Mouse (Mus musculus) neural tube, embryonic 12.5 days (tissue): ENCODE results near the gene Gli2. TPM values are rescaled to one million over a fixed set of nuclear protein-coding genes. Genes with fewer than 3 reads are reported as not detected.

Source experiments
- ATAC-seq: fragments of 200-750 bp; cut with Nextera tagmentation; 2 replicates; pipeline ENCODE4 v1.8.0; 2017; ENCODE audit warnings: low read depth, mild to moderate bottlenecking, moderate TSS enrichment, moderate library complexity; ENCODE audit not compliant: low FRiP score
- H3K27ac ChIP-seq: fragments of 300-500 bp; sonication (generic); 2 replicates; pipeline ENCODE4 v1.5.1; 2016
- H3K27me3 ChIP-seq: fragments of 300-500 bp; sonication (generic); replicated peaks from 2 replicates; pipeline ENCODE4 v1.6.1; 2016; ENCODE audit warnings: mild to moderate bottlenecking
- H3K36me3 ChIP-seq: fragments of 300-500 bp; sonication (generic); 2 replicates; pipeline ENCODE4 v1.6.1; 2016; ENCODE audit warnings: mild to moderate bottlenecking
- H3K4me1 ChIP-seq: fragments of 300-500 bp; sonication (generic); 2 replicates; pipeline ENCODE4 v1.6.1; 2016
- H3K4me2 ChIP-seq: fragments of 300-500 bp; sonication (generic); replicated peaks from 2 replicates; pipeline ENCODE4 v1.6.1; 2016; ENCODE audit warnings: mild to moderate bottlenecking
- H3K4me3 ChIP-seq: fragments of 300-500 bp; sonication (generic); 2 replicates; pipeline ENCODE4 v1.5.1; 2016
- H3K9ac ChIP-seq: fragments of 300-500 bp; sonication (generic); 2 replicates; pipeline ENCODE4 v1.6.1; 2016; ENCODE audit warnings: mild to moderate bottlenecking
- H3K9me3 ChIP-seq: fragments of 300-500 bp; sonication (generic); 2 replicates; pipeline ENCODE4 v1.6.1; 2016; ENCODE audit warnings: mild to moderate bottlenecking
- WGBS: fragments of 180-500 bp; shearing (Covaris S2); methylation state at CpG from one replicate; pipeline ENCODE4 v1.1.7; 2016; 5-methylcytosine and 5-hydroxymethylcytosine counted together
- polyA plus RNA-seq: library from polyadenylated mRNA; unstranded; fragments of >200 nt; fragmentation: Nextera tagmentation; extraction: Ambion mirVana; gene quantifications from 2 replicates; pipeline ENCODE4 v1.2.1, GENCODE M21; 2016

The Gli2 gene
- polyA plus RNA-seq, 1 experiment from 2014 or later: 6.6 TPM

DNA sequence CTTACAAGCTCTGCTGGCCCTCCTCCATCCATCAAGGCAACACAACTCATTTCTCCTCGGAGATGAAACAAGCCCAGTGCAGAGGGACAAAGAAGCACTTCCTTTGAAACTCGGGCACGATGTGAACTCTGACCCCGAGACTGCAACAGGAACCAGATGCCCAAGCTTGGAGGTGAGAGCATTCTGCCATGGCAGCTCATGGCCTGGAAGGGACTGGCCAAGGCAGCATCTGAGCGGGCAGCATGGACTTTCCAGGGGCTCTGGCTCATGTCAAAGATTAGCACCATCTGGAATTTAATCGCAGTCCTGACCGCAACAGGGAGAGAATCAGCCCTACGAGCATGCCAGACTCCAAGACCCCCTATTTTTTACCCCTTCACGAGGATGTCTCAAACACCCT lies 148.5 kb downstream of the Gli2 start:
- ATAC-seq: no peak
- WGBS: 38% methylated on average over 9 of the region's 9 CpGs
- no peak overlapping the region for H3K4me3 ChIP-seq

DNA sequence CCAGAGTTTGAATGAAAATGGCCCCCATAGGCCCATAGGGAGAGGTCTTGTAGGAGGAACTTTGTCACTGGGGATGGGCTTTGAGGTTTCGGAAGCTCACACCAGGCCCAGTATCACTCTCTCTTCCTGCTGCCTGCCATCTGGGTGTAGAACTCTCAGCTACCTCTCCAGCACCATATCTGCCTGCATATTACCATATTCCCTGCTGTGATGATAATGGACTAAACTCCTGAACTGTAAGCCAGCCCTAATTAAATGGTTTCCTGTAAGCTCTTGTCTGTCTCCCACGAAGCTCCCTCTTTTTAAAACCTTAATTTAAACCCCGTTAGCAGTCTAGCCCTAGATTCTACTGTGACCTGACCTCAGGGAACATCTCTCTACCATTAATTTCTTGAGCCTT lies 149.0 kb downstream of the Gli2 start:
- peaks cover 50% of the 10 kb centered on the region for H3K4me1 ChIP-seq

More for the DNA sequence above, 148.5 kb downstream of the Gli2 start:
- no peak overlapping the region for H3K9ac ChIP-seq
- H3K4me1 ChIP-seq: peaks cover 52% of the 10 kb centered on the region
- no peaks in the 10 kb centered on the region for H3K9me3 ChIP-seq
- H3K4me2 ChIP-seq: no peak overlapping the region
- no peak overlapping the region for H3K27ac ChIP-seq
- H3K27me3 ChIP-seq: no peaks in the 10 kb centered on the region
- no peaks in the 10 kb centered on the region for H3K36me3 ChIP-seq

DNA sequence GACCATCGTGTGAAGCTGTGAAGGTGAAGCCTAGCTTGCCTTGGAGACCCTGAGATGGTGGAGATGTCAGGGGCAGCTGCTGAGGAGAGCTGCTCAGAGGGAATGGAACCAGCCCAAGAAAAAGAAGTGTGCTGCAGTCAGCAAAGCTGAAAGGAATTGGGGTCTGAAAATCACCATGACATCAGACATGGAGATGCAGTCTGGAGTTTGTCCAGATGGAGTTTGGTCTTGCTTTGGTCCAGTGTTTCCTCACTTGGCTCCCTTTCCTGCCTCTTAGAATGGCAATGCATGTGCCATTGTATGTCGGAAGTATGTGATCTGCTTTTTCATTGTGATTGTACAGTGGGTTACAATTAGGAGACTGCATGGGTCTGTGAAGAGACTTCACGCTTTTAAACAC lies 149.7 kb downstream of the Gli2 start:
- no peak overlapping the region for H3K9ac ChIP-seq
- H3K27ac ChIP-seq: no peak overlapping the region
- 92% methylated on average over 3 of the region's 3 CpGs for WGBS

More for the DNA sequence above, 149.0 kb downstream of the Gli2 start:
- Histone ChIP-seq H3K27me3 (no peaks in the 10 kb centered on the region), H3K9me3 (no peaks in the 10 kb centered on the region), H3K27ac (no peak overlapping the region), H3K4me2 (no peak overlapping the region), H3K9ac (no peak overlapping the region), H3K36me3 (no peaks in the 10 kb centered on the region), H3K4me3 (no peak overlapping the region)
- 43% methylated on average over 3 of the region's 3 CpGs for WGBS
- no peak for ATAC-seq

DNA sequence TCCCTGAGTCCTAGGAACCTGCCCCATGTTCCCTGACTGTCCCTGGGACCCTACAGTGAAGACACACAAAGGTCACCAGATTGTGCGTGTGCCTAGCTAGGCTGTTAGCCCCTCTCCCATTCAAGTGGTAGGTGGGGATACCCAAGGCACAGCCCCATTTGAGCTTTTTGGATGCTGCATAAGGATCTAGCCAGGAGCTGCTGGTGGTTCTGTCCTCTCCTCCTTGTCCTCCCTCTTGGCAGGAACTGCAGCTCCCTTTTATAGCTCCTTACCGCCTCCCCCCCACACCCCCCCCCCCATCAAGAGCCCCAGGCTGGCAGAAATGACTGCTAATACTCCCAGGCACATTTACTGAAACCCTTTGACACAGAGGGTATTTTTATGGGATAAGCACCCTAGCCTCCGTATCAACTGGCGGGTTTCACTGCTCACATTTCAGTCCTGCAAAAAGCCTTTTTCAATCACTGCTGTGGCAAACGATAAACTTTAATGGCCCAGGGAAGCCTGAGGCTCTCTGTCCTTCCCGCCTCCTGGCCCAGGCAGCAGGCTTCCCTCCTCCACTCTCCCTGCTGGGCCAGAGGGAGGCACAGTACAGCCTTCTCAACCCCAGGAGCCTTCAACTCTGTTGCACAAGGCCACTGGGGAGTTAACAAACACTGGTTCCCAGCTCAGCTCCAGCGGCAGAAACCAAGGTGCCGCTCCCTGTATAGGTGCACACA lies 151.4 kb downstream of the Gli2 start:
- peak overlapping the region; percentile 27; the same call in 1 of the 2 replicates for H3K27ac ChIP-seq
- 19% methylated on average over 8 of the region's 8 CpGs for WGBS
- no peak overlapping the region for H3K9ac ChIP-seq
- no peak overlapping the region for H3K4me3 ChIP-seq
- no peak overlapping the region for H3K4me2 ChIP-seq
- ATAC-seq: peak; percentile 61
- H3K27me3 ChIP-seq: no peaks in the 10 kb centered on the region
- no peaks in the 10 kb centered on the region for H3K36me3 ChIP-seq
- peaks cover 38% of the 10 kb centered on the region for H3K4me1 ChIP-seq
- no peaks in the 10 kb centered on the region for H3K9me3 ChIP-seq

More for the DNA sequence above, 149.7 kb downstream of the Gli2 start:
- Histone ChIP-seq H3K4me2 (no peak overlapping the region), H3K9me3 (no peaks in the 10 kb centered on the region), H3K27me3 (no peaks in the 10 kb centered on the region), H3K4me3 (no peak overlapping the region), H3K36me3 (no peaks in the 10 kb centered on the region), H3K4me1 (peaks cover 47% of the 10 kb centered on the region)
- no peak for ATAC-seq

DNA sequence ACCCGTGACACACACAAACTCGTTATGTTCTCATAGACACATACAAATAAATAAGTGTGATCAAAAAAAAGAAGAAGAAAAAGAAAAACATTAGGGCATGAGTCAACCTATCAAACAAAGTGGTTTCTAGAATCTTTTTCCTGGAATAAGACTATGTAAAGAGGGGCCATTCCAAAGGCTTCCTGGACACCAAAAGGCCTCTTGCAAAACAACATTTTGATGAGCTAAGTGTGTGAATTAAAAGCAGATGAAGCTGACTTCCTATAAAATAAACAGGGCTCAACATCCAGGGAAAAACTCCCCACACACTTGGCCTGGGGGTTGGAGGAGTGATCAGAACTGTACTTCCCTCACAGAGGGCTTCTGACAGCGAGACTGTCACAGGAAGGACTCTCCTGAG lies 155.1 kb downstream of the Gli2 start:
- Histone ChIP-seq H3K27me3 (no peaks in the 10 kb centered on the region), H3K9me3 (no peaks in the 10 kb centered on the region), H3K4me2 (no peak overlapping the region), H3K36me3 (no peaks in the 10 kb centered on the region), H3K4me1 (peaks cover 25% of the 10 kb centered on the region), H3K4me3 (no peak overlapping the region), H3K27ac (no peak overlapping the region), H3K9ac (no peak overlapping the region)
- WGBS: 91% methylated on average over 3 of the region's 3 CpGs
- ATAC-seq: no peak

DNA sequence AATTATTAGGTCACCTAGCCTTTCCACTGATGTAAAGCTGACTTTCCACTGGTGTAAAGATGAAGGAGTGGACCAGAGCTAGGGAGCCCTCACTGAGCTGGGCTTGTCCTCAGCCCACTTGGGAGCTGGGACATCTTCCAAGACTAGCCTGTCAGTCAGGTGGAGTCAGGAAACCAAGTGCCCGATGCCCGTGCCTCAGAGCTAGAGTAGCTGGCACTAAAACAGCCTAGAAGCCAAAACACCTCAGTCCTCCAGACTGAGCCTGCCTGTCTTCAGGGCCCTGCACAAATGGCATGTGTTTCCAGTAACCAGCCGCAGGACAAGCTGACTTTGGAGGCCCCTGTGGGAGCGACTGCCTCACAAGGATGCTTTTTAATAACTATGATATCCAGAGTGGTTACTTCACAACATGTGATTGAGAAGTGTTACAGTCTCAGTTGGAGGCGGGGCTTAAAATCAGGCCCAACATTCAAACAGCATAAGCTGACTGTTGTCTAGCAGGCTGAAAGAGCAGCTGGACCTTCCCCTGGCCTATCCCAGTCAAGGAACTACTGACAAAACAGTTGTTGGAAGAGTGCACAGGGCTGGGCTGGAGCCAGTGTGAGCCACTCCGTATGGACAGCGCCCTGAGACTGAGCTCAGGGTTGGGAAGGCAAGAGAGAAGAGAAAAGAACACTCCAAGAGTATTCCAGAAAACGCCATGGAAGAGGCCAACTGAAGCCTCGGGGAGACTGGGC lies 158.2 kb downstream of the Gli2 start:
- WGBS: 85% methylated on average over 9 of the region's 9 CpGs
- ATAC-seq: no peak
- H3K27ac ChIP-seq: no peak overlapping the region
- no peak overlapping the region for H3K9ac ChIP-seq
- no peak overlapping the region for H3K4me3 ChIP-seq
- H3K4me1 ChIP-seq: peaks cover 12% of the 10 kb centered on the region
- H3K4me2 ChIP-seq: no peak overlapping the region
- no peaks in the 10 kb centered on the region for H3K9me3 ChIP-seq
- H3K27me3 ChIP-seq: no peaks in the 10 kb centered on the region
- no peaks in the 10 kb centered on the region for H3K36me3 ChIP-seq

DNA sequence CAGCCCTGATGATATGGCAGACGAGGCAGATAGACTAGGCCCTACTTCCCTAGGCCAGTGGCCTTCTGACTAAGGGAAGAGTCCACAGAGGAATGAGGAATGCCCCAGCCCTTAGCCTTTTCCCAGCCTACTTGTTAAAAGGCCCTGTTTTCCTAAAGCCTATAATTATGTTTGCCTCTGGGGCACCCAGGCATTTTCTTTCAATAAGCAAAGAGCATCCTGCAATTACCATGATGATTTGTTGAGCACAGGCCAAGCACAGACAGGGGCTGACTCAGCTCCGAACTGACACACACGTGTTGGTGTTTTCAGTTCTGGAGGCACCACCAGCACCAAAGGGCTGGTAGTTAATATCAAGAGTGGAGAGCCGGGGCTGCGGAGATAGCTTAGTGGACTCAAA lies 162.0 kb downstream of the Gli2 start:
- ATAC-seq: no peak
- no peak overlapping the region for H3K9ac ChIP-seq
- peaks cover 13% of the 10 kb centered on the region for H3K4me1 ChIP-seq
- no peak overlapping the region for H3K27ac ChIP-seq
- no peak overlapping the region for H3K4me3 ChIP-seq
- whole genome bisulfite sequencing: 63% methylated on average over 5 of the region's 5 CpGs
- no peaks in the 10 kb centered on the region; the same call in 1 of the 2 replicates for H3K27me3 ChIP-seq
- H3K4me2 ChIP-seq: no peak overlapping the region
- H3K36me3 ChIP-seq: peaks cover 3% of the 10 kb centered on the region; the same call in 1 of the 2 replicates
- H3K9me3 ChIP-seq: no peaks in the 10 kb centered on the region

DNA sequence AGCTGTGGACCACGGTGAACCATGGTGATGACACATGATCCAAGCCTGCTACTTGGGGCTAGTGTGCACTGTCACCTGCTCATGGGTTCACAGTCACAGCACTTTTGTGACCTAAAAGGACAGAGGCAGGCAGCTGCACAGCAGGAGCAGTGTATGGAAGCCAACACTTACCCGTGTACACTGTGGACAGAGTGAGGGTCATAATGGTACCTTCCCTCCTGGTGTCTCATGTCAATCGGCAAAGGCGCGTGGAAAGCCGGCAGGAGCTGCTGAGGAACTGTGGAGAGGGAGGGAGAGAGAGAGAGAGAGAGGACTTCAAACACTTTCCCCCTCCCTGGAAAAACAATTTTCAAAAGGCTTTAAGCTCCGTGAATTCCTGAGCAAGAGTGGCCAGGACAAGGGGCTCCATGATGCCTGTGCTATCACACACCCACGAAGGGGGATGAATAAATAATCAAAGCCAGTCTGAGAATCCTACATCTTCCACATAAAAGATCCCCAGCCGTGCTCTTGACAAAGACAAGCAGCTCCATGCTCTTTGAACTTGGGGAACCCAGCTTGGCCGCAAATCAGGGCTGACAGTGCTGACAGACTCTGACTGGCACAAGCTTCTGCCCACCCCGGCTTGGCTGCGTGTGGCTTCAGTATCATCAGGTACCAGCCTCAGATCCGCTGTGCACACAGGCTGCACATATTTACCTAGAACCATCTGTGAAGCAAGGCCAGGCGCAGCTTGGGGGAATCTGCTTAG lies 163.1 kb downstream of the Gli2 start:
- H3K9ac ChIP-seq: no peak overlapping the region
- WGBS: 29% methylated on average over 14 of the region's 14 CpGs
- no peaks in the 10 kb centered on the region; the same call in 1 of the 2 replicates for H3K27me3 ChIP-seq
- H3K27ac ChIP-seq: no peak overlapping the region
- peak; percentile 37 for ATAC-seq
- peaks cover 13% of the 10 kb centered on the region for H3K4me1 ChIP-seq
- H3K4me3 ChIP-seq: no peak overlapping the region
- H3K9me3 ChIP-seq: no peaks in the 10 kb centered on the region
- no peak overlapping the region for H3K4me2 ChIP-seq
- H3K36me3 ChIP-seq: peaks cover 7% of the 10 kb centered on the region

DNA sequence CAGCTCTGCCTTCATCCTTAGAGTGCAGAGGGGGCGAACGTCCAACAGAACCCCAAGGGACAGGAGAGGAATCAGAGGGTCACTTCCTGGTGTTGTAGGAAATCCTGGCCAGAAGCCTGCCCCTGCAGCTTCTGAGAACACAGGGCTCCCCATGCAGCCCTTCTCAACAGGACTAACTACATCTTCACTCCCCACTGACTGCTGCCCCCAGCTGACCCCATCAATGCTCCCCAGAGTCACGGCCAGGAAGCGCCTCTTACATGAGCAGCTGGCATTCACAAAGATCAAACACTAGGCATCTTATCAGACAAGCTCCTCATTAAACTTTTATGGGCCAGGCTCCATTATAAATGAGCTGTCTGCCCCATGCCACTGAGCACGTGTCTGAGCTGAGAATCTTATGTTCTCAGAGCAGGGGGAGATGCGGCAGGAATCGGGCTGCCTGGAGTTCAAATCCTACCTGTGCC lies 172.6 kb downstream of the Gli2 start:
- 34% methylated on average over 7 of the region's 7 CpGs for WGBS
- no peaks in the 10 kb centered on the region for H3K9me3 ChIP-seq
- H3K9ac ChIP-seq: no peak overlapping the region
- peaks cover 8% of the 10 kb centered on the region; the same call in 1 of the 2 replicates for H3K4me1 ChIP-seq
- no peaks in the 10 kb centered on the region for H3K27me3 ChIP-seq
- H3K27ac ChIP-seq: no peak overlapping the region
- no peak overlapping the region for H3K4me2 ChIP-seq
- H3K4me3 ChIP-seq: no peak overlapping the region
- ATAC-seq: no peak; the same call in 1 of the 2 replicates
- peaks cover 14% of the 10 kb centered on the region for H3K36me3 ChIP-seq

DNA sequence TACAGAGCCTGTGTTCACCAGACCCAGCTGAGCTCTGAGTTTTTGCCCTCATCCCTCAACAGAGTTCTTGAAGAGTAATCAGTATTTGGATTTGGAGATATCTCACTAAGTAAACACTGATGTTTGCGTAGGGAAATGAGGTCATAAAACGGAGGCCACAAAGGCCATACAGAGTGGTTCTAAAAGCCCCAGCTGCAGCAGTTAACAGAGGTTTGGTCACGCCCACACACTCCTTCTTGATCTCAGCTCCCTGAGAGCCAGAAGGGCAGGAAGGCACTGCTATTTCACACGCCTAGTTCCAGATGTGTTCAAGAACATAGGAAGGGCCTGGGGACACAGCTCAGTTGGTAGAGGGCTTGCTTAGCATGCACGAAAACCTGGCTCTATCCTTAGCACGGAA lies 175.1 kb downstream of the Gli2 start:
- Histone ChIP-seq H3K4me3 (no peak overlapping the region), H3K27me3 (no peaks in the 10 kb centered on the region), H3K27ac (no peak overlapping the region), H3K9ac (no peak overlapping the region), H3K9me3 (no peaks in the 10 kb centered on the region), H3K4me1 (peaks cover 8% of the 10 kb centered on the region; the same call in 1 of the 2 replicates), H3K36me3 (no peaks in the 10 kb centered on the region; the same call in 1 of the 2 replicates), H3K4me2 (no peak overlapping the region)
- ATAC-seq: no peak
- 52% methylated on average over 6 of the region's 6 CpGs for WGBS

DNA sequence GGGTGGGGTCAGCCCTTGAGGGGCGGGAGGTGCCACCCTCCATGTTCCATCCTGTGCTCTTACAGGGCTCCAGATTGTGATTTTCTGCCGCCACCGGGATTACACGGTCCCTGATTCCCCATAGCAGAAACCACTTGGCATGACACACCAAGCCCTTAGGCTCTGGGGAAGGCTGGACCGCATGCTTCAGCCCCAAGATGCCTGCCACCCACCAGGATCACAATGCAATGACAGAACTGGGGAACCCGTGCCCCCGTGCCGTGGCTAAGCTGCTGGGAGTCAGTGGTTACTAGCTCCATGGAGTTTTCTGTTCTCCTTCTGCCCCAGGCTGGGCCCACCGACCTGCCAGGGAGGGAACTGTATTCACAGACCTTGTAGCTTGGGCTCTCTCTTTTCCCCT lies 178.2 kb downstream of the Gli2 start:
- H3K36me3 ChIP-seq: peaks cover 10% of the 10 kb centered on the region; the same call in 1 of the 2 replicates
- peaks cover 5% of the 10 kb centered on the region; the same call in 1 of the 2 replicates for H3K4me1 ChIP-seq
- WGBS: 84% methylated on average over 9 of the region's 9 CpGs
- H3K4me3 ChIP-seq: no peak overlapping the region
- H3K9me3 ChIP-seq: no peaks in the 10 kb centered on the region
- no peak for ATAC-seq
- H3K9ac ChIP-seq: no peak overlapping the region
- H3K27ac ChIP-seq: no peak overlapping the region
- H3K27me3 ChIP-seq: no peaks in the 10 kb centered on the region
- H3K4me2 ChIP-seq: no peak overlapping the region

DNA sequence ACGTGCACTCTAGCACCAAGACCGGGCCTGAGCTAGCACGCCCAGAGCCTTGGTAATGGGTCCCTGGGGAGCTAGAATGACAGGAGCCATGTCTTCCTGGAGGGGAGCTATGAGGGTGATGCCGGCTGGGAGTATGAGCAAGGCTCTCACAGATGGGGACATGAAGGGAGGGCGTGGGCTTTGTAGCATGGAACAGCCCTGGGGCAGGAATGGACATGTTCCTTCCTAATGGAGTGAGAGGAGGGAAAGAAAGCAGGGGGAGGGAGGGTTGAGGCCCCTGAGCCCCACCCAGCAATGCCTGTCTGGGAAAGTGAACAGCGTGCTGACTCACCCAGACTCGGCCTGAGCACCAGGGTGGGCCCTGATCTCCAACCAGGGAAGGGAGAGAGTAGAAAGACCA lies 179.9 kb downstream of the Gli2 start:
- WGBS: 81% methylated on average over 7 of the region's 7 CpGs
- peak; percentile 33; the same call in 1 of the 2 replicates for ATAC-seq

More for the DNA sequence above, 179.9 kb downstream of the Gli2 start:
- Histone ChIP-seq H3K4me1 (no peaks in the 10 kb centered on the region), H3K9me3 (no peaks in the 10 kb centered on the region), H3K36me3 (peaks cover 14% of the 10 kb centered on the region; the same call in 1 of the 2 replicates), H3K27ac (no peak overlapping the region), H3K27me3 (no peaks in the 10 kb centered on the region), H3K4me2 (no peak overlapping the region), H3K9ac (no peak overlapping the region), H3K4me3 (no peak overlapping the region)
